Mouse (Mus musculus) neural tube, embryonic 14.5 days (tissue): Measurements from ENCODE around the gene Stxbp3. TPM values are rescaled to one million over a fixed set of nuclear protein-coding genes. Genes with fewer than 3 reads are reported as not detected.

Experiments used
- ATAC-seq: fragments of 200-750 bp; cut with Nextera tagmentation; 2 replicates; pipeline ENCODE4 v1.8.0; 2017; ENCODE audit warnings: low read depth, mild to moderate bottlenecking, moderate TSS enrichment, moderate library complexity
- H3K27ac ChIP-seq: fragments of 300-500 bp; sonication (generic); 2 replicates; pipeline ENCODE4 v1.5.1; 2014; ENCODE audit warnings: low read depth, mild to moderate bottlenecking, control low read depth, low read length, moderate library complexity, mixed read lengths
- H3K27me3 ChIP-seq: fragments of 300-500 bp; sonication (generic); 2 replicates; pipeline ENCODE4 v1.6.1; 2014; ENCODE audit warnings: low read length; ENCODE audit not compliant: control insufficient read depth, insufficient read depth
- H3K36me3 ChIP-seq: fragments of 300-500 bp; sonication (generic); 2 replicates; pipeline ENCODE4 v1.6.1; 2014; ENCODE audit warnings: low read length, mixed read lengths; ENCODE audit not compliant: control insufficient read depth, insufficient read depth
- H3K4me1 ChIP-seq: fragments of 300-500 bp; sonication (generic); 2 replicates; pipeline ENCODE4 v1.6.1; 2014; ENCODE audit warnings: low read length; ENCODE audit not compliant: control insufficient read depth, insufficient read depth
- H3K4me2 ChIP-seq: fragments of 300-500 bp; sonication (generic); 2 replicates; pipeline ENCODE4 v1.6.1; 2014; ENCODE audit warnings: mild to moderate bottlenecking, low read depth, low read length, control low read depth
- H3K4me3 ChIP-seq: fragments of 300-500 bp; sonication (generic); 2 replicates; pipeline ENCODE4 v1.5.1; 2014; ENCODE audit warnings: low read depth, low read length, control low read depth, mixed read lengths
- H3K9ac ChIP-seq: fragments of 300-500 bp; sonication (generic); replicated peaks from 2 replicates; pipeline ENCODE4 v1.6.1; 2014; ENCODE audit warnings: low read depth, mild to moderate bottlenecking, control low read depth, low read length, mixed read lengths
- H3K9me3 ChIP-seq: fragments of 300-500 bp; sonication (generic); 2 replicates; pipeline ENCODE4 v1.6.1; 2016; ENCODE audit warnings: low read length; ENCODE audit not compliant: control insufficient read depth
- whole genome bisulfite sequencing: fragments of 180-500 bp; shearing (Covaris S2); extraction: QIAGEN DNeasy Blood & Tissue Kit; methylation state at CpG from one replicate; pipeline ENCODE4 v1.1.7; 2014; 5-methylcytosine and 5-hydroxymethylcytosine counted together
- polyA plus RNA-seq: library from polyadenylated mRNA; unstranded; fragments of >200 nt; fragmentation: Nextera tagmentation; extraction: Ambion mirVana; gene quantifications from 2 replicates; pipeline ENCODE4 v1.2.1, GENCODE M21; 2014

Stxbp3 gene
- polyA plus RNA-seq, 1 experiment from 2014 or later: 11.5 TPM

- Histone ChIP-seq H3K4me3 (no peak overlapping the region), H3K4me1 (no peaks in the 10 kb centered on the region), H3K9me3 (no peaks in the 10 kb centered on the region), H3K36me3 (peaks cover 7% of the 10 kb centered on the region), H3K4me2 (no peak overlapping the region), H3K27ac (no peak overlapping the region), H3K9ac (no peak overlapping the region), H3K27me3 (no peaks in the 10 kb centered on the region)
- WGBS: 96% methylated on average over 4 of the region's 4 CpGs
- ATAC-seq: no peak
Observed at GRCm38 (mm10) chr3:108796386-108796785, 43.9 kb downstream of the Stxbp3 start.

- H3K4me2 ChIP-seq: no peak overlapping the region
- H3K27me3 ChIP-seq: no peaks in the 10 kb centered on the region
- H3K4me1 ChIP-seq: no peaks in the 10 kb centered on the region
- no peaks in the 10 kb centered on the region for H3K9me3 ChIP-seq
- H3K27ac ChIP-seq: no peak overlapping the region
- no peak overlapping the region for H3K4me3 ChIP-seq
- no peak for ATAC-seq
- H3K36me3 ChIP-seq: peaks cover 7% of the 10 kb centered on the region
- WGBS: 87% methylated on average over 7 of the region's 7 CpGs
- no peak overlapping the region for H3K9ac ChIP-seq
Observed at GRCm38 (mm10) chr3:108795554-108796299, 44.6 kb downstream of the Stxbp3 start.

GRCm38 (mm10) chr3:108794780-108795179, 45.5 kb downstream of the Stxbp3 start:
- Histone ChIP-seq H3K4me3 (no peak overlapping the region), H3K4me1 (no peaks in the 10 kb centered on the region), H3K9me3 (no peaks in the 10 kb centered on the region), H3K27me3 (no peaks in the 10 kb centered on the region), H3K9ac (no peak overlapping the region), H3K4me2 (no peak overlapping the region), H3K36me3 (peaks cover 6% of the 10 kb centered on the region), H3K27ac (no peak overlapping the region)
- WGBS: 88% methylated on average over 9 of the region's 9 CpGs
- no peak for ATAC-seq

- H3K9me3 ChIP-seq: no peaks in the 10 kb centered on the region
- no peak overlapping the region for H3K4me3 ChIP-seq
- no peak for ATAC-seq
- H3K4me2 ChIP-seq: no peak overlapping the region
- no peaks in the 10 kb centered on the region for H3K27me3 ChIP-seq
- H3K27ac ChIP-seq: no peak overlapping the region
- no peaks in the 10 kb centered on the region for H3K4me1 ChIP-seq
- H3K9ac ChIP-seq: no peak overlapping the region
- H3K36me3 ChIP-seq: peaks cover 3% of the 10 kb centered on the region; the same call in 1 of the 2 replicates
Observed at GRCm38 (mm10) chr3:108792420-108792819, 47.9 kb downstream of the Stxbp3 start.

- Histone ChIP-seq H3K27ac (no peak overlapping the region), H3K4me3 (no peak overlapping the region), H3K4me1 (no peaks in the 10 kb centered on the region), H3K4me2 (no peak overlapping the region), H3K9me3 (no peaks in the 10 kb centered on the region), H3K27me3 (no peaks in the 10 kb centered on the region), H3K9ac (no peak overlapping the region), H3K36me3 (peaks cover 3% of the 10 kb centered on the region; the same call in 1 of the 2 replicates)
- 87% methylated on average over 7 of the region's 7 CpGs for WGBS
- ATAC-seq: no peak
Observed at GRCm38 (mm10) chr3:108791054-108791706, 49.1 kb downstream of the Stxbp3 start.

- Histone ChIP-seq H3K9me3 (no peaks in the 10 kb centered on the region), H3K4me2 (no peak overlapping the region), H3K27ac (no peak overlapping the region), H3K9ac (no peak overlapping the region), H3K4me1 (no peaks in the 10 kb centered on the region), H3K27me3 (no peaks in the 10 kb centered on the region), H3K4me3 (no peak overlapping the region), H3K36me3 (peaks cover 3% of the 10 kb centered on the region; the same call in 1 of the 2 replicates)
- 90% methylated on average over 3 of the region's 3 CpGs for WGBS
- ATAC-seq: no peak
Observed at GRCm38 (mm10) chr3:108790499-108790898, 49.8 kb downstream of the Stxbp3 start.

GRCm38 (mm10) chr3:108789299-108789698, 51.0 kb downstream of the Stxbp3 start:
- ATAC-seq: no peak
- Histone ChIP-seq H3K27ac (no peak overlapping the region), H3K9ac (no peak overlapping the region), H3K4me1 (no peaks in the 10 kb centered on the region), H3K9me3 (no peaks in the 10 kb centered on the region), H3K4me3 (no peak overlapping the region), H3K36me3 (peaks cover 3% of the 10 kb centered on the region; the same call in 1 of the 2 replicates), H3K4me2 (no peak overlapping the region), H3K27me3 (no peaks in the 10 kb centered on the region)
- 65% methylated on average over 5 of the region's 5 CpGs for WGBS

GRCm38 (mm10) chr3:108788455-108788794, 51.9 kb downstream of the Stxbp3 start:
- ATAC-seq: no peak
- no peak overlapping the region for H3K9ac ChIP-seq
- no peak overlapping the region for H3K4me3 ChIP-seq
- no peaks in the 10 kb centered on the region for H3K4me1 ChIP-seq
- no peak overlapping the region for H3K27ac ChIP-seq
- WGBS: 86% methylated on average over 4 of the region's 4 CpGs
- H3K9me3 ChIP-seq: no peaks in the 10 kb centered on the region
- H3K36me3 ChIP-seq: no peaks in the 10 kb centered on the region
- no peak overlapping the region for H3K4me2 ChIP-seq
- no peaks in the 10 kb centered on the region for H3K27me3 ChIP-seq

- Histone ChIP-seq H3K36me3 (no peaks in the 10 kb centered on the region), H3K27ac (no peak overlapping the region), H3K4me1 (no peaks in the 10 kb centered on the region), H3K9me3 (no peaks in the 10 kb centered on the region), H3K9ac (no peak overlapping the region), H3K4me3 (no peak overlapping the region), H3K27me3 (no peaks in the 10 kb centered on the region), H3K4me2 (no peak overlapping the region)
- 70% methylated on average over 12 of the region's 12 CpGs for WGBS
- no peak for ATAC-seq
Observed at GRCm38 (mm10) chr3:108787754-108788454, 52.4 kb downstream of the Stxbp3 start.
